Mouse (Mus musculus): Measurements from ENCODE around the gene Usp31.

The Usp31 gene

DNA sequence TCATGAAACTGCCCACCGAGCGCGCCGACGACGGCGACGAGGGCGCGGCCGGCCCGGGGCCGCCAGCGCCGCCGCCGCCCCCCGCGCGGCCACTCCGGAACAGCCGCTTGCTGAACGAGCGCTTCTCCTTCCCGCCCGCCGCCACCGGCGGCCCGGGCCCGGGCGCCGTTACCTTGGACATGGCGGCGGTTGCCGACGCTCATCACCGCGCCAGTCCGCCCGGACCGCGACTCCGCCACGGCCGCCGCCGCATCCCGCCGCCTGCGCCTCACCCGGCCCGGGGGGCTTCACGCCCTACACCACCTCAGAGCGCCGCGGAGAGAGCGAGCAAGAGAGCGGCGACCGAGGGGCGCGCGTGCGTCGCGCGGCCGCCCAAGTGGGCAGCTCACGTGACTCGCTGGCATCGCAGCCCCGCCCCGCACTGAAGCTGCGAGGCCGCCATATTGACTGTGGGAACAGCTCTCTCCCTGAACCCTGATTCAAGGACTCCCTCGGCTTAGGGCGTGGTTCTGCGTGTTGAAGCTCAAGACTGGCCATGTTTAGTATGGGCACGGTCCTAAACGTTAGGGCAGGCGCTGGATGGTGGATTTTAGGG is at the start of gene Usp31:
Gene Usp31 (minus strand): TSS at position 181 of the 595 bp plus-strand sequence.
- DNase-seq = peak; percentile 96

DNA sequence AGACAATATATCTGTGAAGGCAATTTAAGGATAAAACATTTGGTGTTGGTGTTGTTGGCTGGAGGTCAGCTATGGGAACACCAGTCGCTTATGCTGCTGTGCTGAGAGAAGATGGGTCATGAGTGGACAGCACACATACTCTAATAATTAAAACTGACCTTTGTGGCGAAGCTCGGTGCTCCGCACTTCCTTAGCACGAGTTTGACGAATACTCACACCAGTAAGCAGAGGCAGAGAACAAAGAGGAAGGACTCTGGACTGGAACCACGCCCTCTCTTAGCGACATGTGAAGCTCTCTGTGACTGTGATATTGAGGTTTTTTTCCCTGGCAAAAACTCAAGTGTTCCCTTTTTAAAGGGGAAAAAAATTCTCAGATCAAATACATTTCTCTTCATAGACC is 47.7 kb upstream of the Usp31 start:
- DNase-seq = no peak

DNA sequence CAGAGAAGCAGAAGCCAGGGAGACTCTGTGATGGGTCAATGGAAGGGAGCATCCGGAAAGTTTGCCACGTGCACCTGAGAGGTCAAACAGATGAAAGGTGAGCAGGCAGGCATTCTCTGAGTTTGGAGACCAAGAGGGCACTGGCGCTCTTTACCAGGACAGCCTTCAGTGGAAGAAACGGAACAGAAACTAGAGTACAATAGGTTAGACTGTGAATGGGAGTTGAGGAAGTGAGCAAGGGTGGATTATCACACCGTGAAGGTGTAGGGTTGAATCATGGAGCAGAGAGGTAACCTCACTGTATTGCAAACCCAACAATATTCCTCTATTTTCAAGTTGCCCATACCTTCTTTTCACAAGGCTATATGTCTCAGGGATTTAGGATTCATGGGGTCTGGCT is 43.2 kb upstream of the Usp31 start:
- DNase-seq = no peak

DNA sequence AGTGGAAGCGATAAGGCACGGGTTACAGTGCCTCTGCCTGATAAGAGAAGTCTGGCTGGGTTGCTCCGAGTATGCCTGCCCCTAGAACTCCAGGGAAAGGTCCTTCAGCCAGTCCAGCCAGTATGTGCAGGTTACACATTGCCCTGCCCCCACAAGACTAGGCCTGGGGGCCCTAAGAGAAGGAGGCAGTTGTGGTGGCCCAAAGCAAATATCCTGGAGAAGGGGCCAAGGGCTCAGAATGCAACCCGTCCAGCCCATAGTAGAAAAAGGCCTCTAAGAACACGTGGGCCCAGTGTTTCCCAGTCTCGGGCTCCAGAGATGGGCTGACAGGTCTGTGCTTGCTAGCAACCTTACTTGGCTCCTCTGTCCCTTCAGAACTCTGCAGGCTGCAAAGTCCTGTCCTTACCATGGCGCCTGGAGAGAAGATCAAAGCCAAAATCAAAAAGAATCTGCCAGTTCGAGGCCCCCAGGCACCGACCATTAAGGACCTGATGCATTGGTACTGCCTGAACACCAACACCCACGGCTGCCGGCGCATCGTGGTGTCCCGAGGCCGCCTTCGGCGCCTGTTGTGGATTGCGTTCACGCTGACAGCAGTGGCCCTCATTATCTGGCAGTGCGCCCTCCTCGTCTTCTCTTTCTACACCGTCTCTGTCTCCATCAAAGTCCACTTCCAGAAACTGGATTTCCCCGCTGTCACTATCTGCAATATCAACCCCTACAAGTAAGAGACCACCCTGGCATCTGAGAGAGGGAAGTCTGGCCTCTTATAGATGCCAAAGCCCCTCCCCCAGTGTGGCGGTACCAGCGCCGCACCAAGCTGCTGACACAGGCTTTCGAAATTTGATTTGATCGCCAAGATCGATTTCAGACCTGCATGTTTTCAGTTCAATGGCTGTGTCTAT is 30.7 kb upstream of the Usp31 start:
- DNase-seq = no peak

DNA sequence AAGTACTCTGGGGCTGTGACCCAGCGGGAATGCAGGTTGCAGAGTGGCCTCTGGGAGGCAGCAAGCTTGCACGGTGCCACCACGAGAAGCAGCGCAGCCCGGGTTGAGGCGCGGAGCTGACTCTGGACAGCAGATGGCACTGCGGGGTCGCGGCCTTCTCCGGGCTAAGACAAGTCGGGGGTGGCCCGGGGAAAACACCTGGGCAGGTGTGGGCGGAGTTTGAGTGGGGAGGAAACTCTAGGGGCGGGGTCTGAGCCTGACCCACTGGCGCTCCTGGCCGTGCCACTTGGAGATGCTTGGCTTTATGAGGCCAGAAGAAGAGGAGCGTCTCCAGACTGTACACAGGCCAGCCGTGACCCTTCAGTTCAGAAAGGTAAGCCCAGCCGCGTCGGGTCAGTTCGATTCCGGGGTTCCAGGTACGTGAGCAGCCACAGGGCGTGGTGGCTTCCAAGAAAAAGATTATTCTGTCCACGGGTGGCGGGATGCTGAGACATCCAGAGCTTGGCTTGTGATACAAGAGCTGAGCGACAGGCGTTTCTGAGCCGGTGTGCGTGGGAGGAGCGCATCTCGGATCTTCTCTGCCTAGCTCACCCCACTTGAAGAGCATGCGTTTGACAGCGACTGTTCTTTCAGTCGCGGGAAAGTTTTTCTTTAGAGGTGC is 27.2 kb upstream of the Usp31 start, which contains the start of gene Scnn1g:
Gene Scnn1g (plus strand): TSS at position 309 of the 661 bp plus-strand sequence.
- peak; percentile 92 for DNase-seq

DNA sequence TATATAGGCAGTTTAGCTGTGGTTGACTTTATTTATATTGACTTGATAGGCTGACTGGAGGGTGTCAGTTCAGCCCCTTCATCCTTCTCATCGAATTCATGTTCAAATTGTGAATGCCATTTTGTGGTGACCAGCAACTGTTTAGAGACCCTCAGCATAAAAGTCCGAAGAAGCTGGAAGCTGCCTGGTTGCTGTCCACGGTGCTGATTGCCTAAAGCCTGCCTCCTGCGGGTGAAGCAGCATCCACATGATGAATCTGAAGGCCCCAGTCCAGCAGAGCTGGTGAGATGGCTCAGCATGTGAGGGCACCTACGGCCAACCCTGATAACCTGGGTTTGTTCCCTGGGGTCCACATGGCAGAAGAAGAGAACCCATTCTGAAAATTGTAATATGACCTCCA is 23.2 kb upstream of the Usp31 start:
- no peak for DNase-seq

DNA sequence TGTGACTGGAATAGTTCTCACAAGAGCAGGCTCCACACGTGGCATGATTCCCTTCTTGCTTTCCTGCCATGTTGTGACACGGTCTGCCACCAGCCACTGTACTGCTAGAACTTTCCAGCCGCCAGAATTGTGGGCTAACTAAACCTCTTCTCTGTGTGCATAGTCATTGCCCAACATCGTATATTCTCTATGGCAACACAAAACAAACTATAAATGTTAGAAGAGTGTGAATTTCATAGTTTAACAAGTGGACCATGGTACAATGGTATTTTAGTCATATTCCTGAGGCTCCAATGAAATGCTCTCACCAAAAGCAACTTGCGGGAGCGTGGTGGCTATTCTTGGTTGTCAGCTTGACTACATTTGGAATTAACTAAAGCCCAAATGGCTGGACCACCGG is 10.0 kb upstream of the Usp31 start:
- DNase-seq = no peak

DNA sequence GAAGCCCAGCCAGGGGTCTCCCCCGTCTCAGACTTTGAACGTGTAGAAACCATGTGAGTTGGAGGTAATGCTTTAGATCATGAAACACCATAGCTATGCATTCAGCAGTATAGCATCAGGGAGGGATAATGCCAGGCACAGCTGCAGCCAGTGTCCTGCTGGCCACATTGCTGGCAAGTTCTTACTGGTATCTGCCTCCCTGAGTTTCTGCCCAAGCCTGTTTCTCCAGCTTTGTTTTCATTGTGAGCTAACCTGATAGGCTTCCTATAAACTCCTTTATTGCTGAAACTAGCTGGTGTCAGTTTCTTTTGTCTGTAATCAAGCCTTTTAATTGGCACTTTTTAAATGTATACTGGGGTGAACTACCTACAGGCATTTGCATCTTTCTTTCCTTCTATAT is 4.1 kb upstream of the Usp31 start:
- no peak for DNase-seq

DNA sequence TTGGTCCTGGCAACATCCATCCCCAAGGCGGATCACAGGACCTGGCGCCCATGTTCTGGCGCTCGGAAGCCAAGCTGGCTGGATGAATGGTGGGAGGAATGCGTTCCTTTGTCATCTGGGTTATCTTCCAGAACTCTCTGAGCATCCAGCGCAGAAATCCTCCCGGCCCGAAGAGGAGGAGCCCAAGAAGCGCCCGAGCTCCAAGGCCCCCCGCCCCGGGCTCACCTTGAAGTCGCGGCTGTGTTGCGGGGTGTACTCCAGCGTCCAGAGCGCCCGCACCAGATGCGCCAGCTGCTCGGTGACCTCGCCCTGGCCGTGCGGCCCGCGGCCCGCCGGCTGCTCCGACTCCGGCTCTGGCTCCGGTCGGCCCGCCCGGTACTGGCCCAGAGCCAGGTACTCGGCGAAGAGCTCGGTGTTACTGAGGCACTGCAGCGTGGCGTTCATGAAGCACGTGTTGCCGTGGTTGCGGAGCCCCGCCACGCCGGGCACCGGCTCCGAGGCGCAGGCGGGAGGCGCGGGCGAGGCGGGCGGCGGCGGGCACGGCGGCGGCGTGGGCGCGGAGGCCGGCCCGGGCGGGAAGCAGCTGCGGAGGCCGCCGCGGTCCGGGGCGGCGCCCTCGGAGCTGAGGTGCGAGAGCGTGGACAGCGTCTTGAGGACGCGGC is 511 bp downstream of the Usp31 start:
- peak; percentile 68 for DNase-seq

DNA sequence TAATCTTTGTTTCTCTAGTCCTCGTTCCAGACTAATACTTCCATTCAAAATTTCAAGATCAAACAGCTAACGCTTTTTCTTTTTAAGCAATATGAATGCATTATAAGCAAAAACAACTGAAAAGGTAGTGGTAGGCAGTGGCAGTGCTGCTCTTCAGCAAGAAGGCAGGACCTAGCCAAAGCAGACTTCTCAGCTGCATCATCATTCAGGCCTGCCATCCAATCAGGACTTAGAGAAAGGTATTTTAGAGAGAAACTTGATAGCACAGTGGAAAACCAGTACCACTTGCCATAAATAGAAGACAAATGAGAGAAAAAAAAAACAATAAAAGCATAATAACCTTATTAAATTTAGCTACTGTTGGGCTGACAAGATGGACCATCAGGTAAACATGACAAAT is 2.0 kb downstream of the Usp31 start:
- DNase-seq = no peak

DNA sequence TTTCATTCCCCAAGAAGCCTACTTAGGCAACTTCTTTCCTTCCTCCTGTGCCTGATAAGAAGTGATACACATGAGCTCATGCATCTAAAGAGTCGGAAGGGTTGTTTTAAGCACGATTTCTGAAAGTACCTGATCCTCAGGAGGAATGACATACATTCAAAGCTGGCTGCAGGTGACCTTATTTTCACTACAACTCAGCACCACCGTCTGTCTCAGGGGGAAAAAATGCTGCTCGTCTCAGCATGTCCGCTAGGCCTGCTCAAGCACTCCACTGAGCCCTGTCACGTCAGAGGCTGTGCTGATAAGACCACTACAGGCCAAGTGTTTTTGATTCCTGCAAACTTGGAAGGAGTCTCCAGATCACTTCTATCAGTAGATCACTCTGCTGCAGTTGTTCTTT is 5.1 kb downstream of the Usp31 start:
- DNase-seq = no peak

DNA sequence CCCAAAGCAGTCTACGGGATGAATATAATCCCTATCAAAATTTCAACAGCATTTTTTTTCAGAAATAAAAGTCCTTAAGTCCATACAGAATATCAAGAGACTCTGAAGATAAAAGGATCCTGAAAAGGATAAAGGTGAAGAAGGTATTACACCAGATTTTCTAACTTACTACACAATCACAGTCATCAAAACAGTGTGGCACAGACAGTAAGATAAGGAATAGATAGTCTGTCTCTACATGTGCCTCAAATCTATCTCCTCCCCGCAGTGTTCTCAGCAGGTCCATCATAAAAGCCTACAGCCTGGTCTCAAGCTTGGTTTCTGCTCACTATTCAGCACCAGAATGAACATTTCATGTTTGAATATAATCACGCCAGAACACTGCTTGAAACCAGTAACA is 6.6 kb downstream of the Usp31 start:
- no peak for DNase-seq

DNA sequence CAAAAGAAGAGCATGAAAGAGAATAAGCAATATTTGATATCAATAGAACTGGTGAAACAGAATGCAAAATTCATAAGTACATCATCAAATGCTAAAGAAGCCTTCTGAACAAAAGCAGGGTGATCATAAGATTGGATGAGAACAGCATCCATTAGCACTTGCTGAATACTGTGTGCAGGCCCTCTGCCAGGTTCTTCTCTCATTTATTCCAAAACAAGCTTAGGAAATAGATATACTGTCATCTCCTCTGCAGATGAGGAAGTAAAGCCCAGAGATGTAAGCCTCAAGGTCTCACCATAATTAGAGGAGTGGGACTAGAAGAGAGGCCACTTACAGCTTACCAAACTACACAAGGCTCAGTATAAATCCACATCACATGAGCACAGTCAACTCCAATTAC is 7.8 kb downstream of the Usp31 start:
- no peak for DNase-seq

DNA sequence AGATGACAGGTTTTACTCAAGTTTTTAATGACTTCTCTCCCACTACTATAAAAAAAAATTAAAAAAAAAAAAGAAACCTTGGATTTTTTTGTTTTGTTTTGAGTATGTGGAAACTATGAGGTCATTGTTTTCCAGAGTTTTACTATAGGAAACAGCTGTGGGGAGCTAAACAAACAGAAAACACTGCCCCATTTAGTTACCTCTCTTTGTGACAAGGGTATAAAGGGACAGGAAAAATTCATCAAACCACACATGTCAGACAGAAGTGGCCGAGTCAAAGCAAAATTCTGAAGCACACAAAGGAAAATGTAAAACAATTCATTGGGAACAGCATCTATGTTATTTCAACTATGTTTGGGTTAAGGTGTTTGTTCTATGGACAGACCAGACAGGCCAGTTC is 9.5 kb downstream of the Usp31 start:
- DNase-seq = no peak

DNA sequence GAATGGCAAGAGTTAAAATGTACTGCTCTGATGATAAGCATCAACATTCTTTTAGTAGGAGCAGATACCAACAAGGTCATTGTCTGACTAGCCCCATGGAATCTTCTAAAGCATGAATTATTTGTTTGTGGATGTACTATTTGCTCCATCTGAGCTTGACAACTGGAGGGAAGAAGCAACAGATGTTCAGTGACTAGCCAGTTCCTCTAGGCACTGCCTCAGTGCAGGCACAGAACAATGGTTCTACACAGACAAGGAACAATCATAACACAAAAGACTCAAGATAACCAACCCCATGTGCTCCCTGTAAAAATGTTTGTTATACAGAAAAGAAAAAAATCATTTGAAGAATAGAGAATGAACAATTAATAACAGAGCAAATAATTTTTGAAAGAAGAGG is 9.9 kb downstream of the Usp31 start:
- no peak for DNase-seq

DNA sequence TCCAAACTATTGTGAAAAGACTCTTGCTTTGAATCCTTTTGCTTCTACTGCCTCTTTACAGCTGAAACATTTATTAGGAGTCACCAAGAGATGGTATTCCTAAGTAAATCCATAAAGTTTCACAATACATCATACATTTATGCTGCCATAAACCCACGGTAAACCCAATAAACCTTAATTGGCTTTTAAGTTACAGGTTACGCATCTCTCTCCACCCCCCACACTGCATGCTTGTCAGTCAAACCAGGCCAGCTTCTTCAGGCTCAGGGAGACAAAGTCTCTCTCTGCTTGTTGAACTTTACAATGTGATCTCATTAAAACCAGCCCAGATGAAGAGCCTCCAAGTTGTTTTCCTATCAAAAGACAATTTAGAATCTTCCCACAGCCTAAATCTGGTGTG is 15.2 kb downstream of the Usp31 start:
- DNase-seq = no peak

DNA sequence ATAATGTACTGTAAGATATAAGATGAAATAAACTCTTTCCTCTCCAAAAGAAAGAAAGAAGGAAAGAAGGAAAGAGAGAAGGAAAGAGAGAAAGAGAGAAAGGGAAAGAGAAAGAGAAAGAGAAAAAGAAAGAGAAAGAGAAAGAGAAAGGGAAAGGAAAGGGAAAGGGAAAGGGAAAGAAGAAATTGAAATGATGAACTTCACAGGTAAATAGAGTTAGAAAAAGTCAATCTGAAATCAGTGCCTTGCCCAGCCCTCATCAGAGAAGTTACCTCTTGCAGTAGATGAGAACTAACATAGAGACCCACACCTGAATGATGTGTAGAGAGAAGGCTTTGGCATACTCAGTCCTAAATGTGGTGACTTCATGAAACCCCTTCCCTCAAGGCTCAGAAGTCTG is 17.7 kb downstream of the Usp31 start:
- no peak for DNase-seq

DNA sequence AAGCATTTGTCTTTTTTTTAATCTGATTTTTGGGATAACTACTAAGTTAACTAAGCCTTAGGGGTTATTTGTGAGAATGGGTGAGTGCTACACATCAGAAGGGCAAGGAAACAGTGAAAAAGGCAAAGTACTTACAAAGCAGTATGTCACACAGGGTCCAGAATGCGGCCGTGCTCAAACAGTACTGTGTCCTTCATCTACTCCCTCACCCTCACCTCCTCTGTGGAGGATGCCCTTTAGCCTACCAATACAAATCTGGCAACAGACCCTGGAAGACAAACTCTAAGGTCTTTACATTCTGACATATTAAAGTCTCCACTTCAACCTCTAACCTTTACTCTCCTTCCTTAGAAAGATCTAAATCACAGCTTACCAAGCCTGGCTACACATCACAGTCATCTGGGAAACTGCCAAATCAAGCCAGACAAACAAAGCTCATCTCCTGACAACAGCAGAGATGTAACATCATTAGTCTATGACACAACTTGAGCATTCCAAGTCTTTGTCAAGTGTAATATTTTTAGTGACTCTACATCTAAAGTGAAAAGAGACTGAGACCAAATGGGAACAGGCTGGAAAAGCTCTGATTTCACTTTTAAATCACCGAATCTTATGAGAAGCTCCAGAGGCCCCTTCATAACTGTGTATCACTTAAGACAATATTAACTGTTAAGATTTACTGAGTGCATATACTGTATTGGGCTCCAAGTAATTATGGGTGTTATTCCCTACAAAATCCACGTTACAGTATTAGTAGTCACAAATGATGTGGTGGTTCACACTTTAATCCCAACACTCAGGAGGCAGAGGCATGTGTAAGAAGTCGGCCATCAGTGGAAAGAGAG is 21.7 kb downstream of the Usp31 start:
- no peak for DNase-seq

DNA sequence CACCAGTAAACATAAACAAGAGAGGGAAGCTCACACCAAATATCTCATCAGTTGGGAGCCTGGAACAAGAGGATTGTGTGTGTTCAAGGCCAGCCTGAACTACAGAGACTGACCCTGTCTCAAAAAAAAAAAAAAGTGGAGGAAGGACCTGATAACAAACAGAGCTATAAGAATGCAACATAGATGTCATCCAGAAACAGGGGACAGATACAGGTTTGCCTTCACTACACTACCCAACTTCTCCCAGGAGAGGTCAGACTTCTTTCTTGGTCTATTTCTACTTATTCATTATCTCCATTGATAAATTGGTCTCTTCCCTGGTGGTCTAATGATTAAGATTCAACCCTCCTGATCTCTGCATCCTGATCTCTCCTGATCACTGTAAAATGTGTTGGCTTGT is 25.9 kb downstream of the Usp31 start:
- DNase-seq = no peak

DNA sequence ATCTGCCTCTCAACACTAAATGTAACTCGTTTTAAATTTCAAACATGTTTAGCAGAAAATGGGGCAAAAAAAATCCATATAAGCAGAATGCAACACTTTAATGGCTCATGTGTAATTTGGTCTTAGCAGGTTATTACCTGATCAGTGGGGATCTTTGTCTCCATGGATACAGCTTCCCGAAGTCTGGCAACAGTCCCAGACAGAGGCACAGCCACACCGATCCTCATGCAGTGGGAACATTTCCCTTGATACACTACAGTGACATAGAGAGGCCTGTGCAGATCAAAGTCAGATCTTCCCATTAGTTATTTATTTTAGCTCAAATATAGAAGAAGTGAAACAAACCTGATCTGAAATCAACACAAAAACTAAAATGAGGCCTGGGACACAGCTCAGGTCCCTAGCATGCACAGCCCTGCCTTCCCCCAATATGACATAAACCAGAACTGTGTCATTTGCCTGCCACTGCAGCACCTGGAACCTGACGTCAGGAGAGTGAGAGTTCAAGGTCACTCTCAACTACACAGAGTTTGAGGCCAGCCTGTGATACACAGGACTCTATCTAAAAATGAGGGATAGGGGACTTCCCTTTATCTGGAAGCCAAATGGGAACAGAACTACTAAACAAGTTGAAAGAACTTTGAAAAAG is 29.8 kb downstream of the Usp31 start:
- DNase-seq = peak; percentile 18

DNA sequence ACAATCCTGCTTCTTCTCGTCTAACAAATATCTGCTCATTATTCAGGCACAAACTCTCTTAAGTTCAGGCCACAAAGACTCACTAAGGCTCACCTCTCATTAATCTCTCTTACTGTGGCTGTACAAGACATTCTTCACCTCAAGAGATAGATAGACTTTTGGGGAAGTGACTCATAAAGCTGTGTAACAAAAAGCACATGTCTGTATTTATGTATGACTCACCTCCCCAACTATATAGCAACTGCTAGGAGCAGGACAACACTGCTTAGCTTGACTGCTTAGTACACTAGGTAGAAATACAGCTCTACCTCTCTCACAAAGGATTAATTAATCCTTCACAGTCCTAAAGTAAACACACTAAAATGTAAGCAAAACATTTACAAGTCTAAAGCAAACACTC is 46.3 kb downstream of the Usp31 start:
- no peak for DNase-seq

DNA sequence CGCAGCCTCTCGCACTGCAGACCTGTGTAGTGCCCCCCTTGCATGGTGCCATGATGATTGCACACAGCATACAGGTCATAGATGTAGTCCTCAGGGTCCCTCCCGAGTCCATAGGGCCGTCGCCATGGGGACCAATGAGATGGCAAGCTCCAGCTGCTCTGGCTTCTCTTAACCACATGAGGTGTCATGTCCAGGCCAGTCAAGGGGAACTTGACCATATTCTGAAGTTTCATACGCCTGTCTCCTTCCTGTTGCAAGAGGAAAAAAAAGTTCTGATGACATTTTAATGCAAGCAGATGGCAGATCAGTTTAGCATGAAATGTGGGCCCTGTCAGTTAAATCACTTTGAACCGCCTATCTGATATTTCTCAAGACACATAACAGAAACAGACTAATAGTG is 48.2 kb downstream of the Usp31 start:
- DNase-seq = no peak

Measured in kidney, adult 18-20 months (tissue).